In genomic region chr8:111537765-111538158, GRCm38 (mm10) we compare ENCODE assay signal across 8 mouse cellular contexts. TPM values are rescaled to one million over a fixed set of nuclear protein-coding genes. Genes with fewer than 3 reads are reported as not detected.
DNase-seq lines count a peak whose midpoint lies in the region; ATAC-seq and TF ChIP-seq lines count a peak whose summit lies in the region.

No protein-coding gene starts in this region.

- no peaks in the 10 kb centered on the region for H3K9me3 ChIP-seq in kidney, postnatal 0 days (replicated peaks; ENCODE audit: low read length)
- H3K9me3 ChIP-seq in hindbrain, embryonic 16.5 days (ENCODE audit: control insufficient read depth, low read length), result no peaks in the 10 kb centered on the region
- H3K9me3 ChIP-seq in midbrain, embryonic 16.5 days (replicated peaks; ENCODE audit: control insufficient read depth, low read length, poor library complexity, severe bottlenecking), result no peaks in the 10 kb centered on the region

- no peak for TF ChIP-seq CTCF in kidney, postnatal 0 days (IDR thresholded peaks at IDR 0.05; ENCODE audit: low read depth)

- peak overlapping the region; percentile 94; the same call in 1 of the 2 replicates for H3K9ac ChIP-seq in kidney, postnatal 0 days (ENCODE audit: low read depth, low read length)
- peak overlapping the region; percentile 98 for H3K9ac ChIP-seq in hindbrain, embryonic 16.5 days (ENCODE audit: low read depth, low read length)
- H3K9ac ChIP-seq in midbrain, embryonic 16.5 days (ENCODE audit: low read depth, low read length), result peak overlapping the region; percentile 97

- H3K4me2 ChIP-seq in kidney, postnatal 0 days (ENCODE audit: low read length), result peak overlapping the region; percentile 92
- H3K4me2 ChIP-seq in hindbrain, embryonic 16.5 days (ENCODE audit: low read length), result peak overlapping the region; percentile 93
- peak overlapping the region; percentile 92 for H3K4me2 ChIP-seq in midbrain, embryonic 16.5 days (ENCODE audit: low read length)

- 2% methylated on average over 8 of the region's 8 CpGs for WGBS in kidney, postnatal 0 days
- 2% methylated on average over 8 of the region's 8 CpGs for WGBS in hindbrain, embryonic 16.5 days
- 3% methylated on average over 8 of the region's 8 CpGs for WGBS in midbrain, embryonic 16.5 days

- peak overlapping the region; percentile 95 for H3K4me3 ChIP-seq in kidney, postnatal 0 days (replicated peaks; ENCODE audit: low read depth, low read length)
- H3K4me3 ChIP-seq in brown adipose tissue, adult 24 weeks (ENCODE audit: insufficient read depth, low read depth, low read length), result peak overlapping the region; percentile 98
- peak overlapping the region; percentile 95 for H3K4me3 ChIP-seq in hindbrain, embryonic 16.5 days (ENCODE audit: low read length)
- peak overlapping the region; percentile 99 for H3K4me3 ChIP-seq in midbrain, embryonic 16.5 days (ENCODE audit: low read depth, low read length)

- DNase-seq in kidney, postnatal 0 days (ENCODE audit: low spot score), result no peak
- DNase-seq in kidney, postnatal 14 days, result no peak
- DNase-seq in urinary bladder, postnatal 36 days (ENCODE audit: low spot score in 2 of 2), result no peak
- DNase-seq in urinary bladder, adult 18-20 months (ENCODE audit: low spot score in 2 of 2), result no peak

- no peak for ATAC-seq in kidney, postnatal 0 days (replicated peaks; ENCODE audit: low FRiP score, low read depth)
- ATAC-seq in hindbrain, embryonic 16.5 days, result no peak; the same call in 1 of the 2 replicates
- no peak for ATAC-seq in midbrain, embryonic 16.5 days
- no peak for ATAC-seq in monocyte, adult 5-6 weeks (replicated peaks; ENCODE audit: insufficient number of reproducible peaks, low FRiP score, low TSS enrichment, poor library complexity, severe bottlenecking)

- no peaks in the 10 kb centered on the region for H3K27me3 ChIP-seq in kidney, postnatal 0 days (ENCODE audit: insufficient read depth, low read length)
- no peaks in the 10 kb centered on the region for H3K27me3 ChIP-seq in hindbrain, embryonic 16.5 days (replicated peaks; ENCODE audit: control insufficient read depth, insufficient read depth, low read length)
- H3K27me3 ChIP-seq in midbrain, embryonic 16.5 days (ENCODE audit: control insufficient read depth, insufficient read depth, low read depth, low read length), result no peaks in the 10 kb centered on the region

- H3K27ac ChIP-seq in kidney, postnatal 0 days, result no peak overlapping the region
- peak overlapping the region; percentile 89 for H3K27ac ChIP-seq in brown adipose tissue, adult 24 weeks (replicated peaks; ENCODE audit: low read depth, low read length)
- peak overlapping the region; percentile 95 for H3K27ac ChIP-seq in hindbrain, embryonic 16.5 days (ENCODE audit: low read depth, low read length)
- H3K27ac ChIP-seq in midbrain, embryonic 16.5 days (ENCODE audit: low read length), result peak overlapping the region; percentile 96

- H3K36me3 ChIP-seq in kidney, postnatal 0 days (ENCODE audit: insufficient read depth, low read length), result no peaks in the 10 kb centered on the region
- no peaks in the 10 kb centered on the region for H3K36me3 ChIP-seq in hindbrain, embryonic 16.5 days (ENCODE audit: control insufficient read depth, insufficient read depth, low read length)
- no peaks in the 10 kb centered on the region for H3K36me3 ChIP-seq in midbrain, embryonic 16.5 days (ENCODE audit: control insufficient read depth, insufficient read depth, low read length)

- peaks cover 6% of the 10 kb centered on the region for H3K4me1 ChIP-seq in kidney, postnatal 0 days (replicated peaks; ENCODE audit: insufficient read depth, low read length)
- H3K4me1 ChIP-seq in brown adipose tissue, adult 24 weeks (ENCODE audit: control insufficient read depth, insufficient read depth, insufficient read length, low read length), result peaks cover 13% of the 10 kb centered on the region
- peaks cover 42% of the 10 kb centered on the region for H3K4me1 ChIP-seq in hindbrain, embryonic 16.5 days (ENCODE audit: control insufficient read depth, insufficient read depth, low read depth, low read length)
- H3K4me1 ChIP-seq in midbrain, embryonic 16.5 days (ENCODE audit: control insufficient read depth, insufficient read depth, low read length), result peaks cover 41% of the 10 kb centered on the region

RNA-seq across cellular contexts. Expression of gene Znrf1, which starts 1.9 kb away (rescaled TPM):
- 17.9 and 22.5 TPM in 2 replicates for polyA plus RNA-seq in kidney, postnatal 0 days (2015; fragmentation: Nextera tagmentation; extraction: Ambion mirVana)
- polyA plus RNA-seq in brown adipose tissue, adult 24 weeks (2012; ENCODE audit: insufficient read depth, insufficient read length, missing spikeins), result 17.6 and 24.9 TPM in 2 replicates
- polyA plus RNA-seq in hindbrain, embryonic 16.5 days (2015; fragmentation: Nextera tagmentation; extraction: Ambion mirVana), result 65.7 and 69.1 TPM in 2 replicates
- polyA plus RNA-seq in midbrain, embryonic 16.5 days (2015; fragmentation: Nextera tagmentation; extraction: Ambion mirVana), result 73.2 and 73.4 TPM in 2 replicates
- 25.0 to 32.6 TPM (median 27.0 TPM) in 3 replicates for total RNA-seq in monocyte, adult 5-6 weeks (2017)

RNA-seq across cellular contexts. Expression of gene Wdr59, which starts 15.9 kb away (rescaled TPM):
- 3.2 TPM in 2 replicates for polyA plus RNA-seq in kidney, postnatal 0 days (2015; fragmentation: Nextera tagmentation; extraction: Ambion mirVana)
- 4.5 and 4.6 TPM in 2 replicates for polyA plus RNA-seq in brown adipose tissue, adult 24 weeks (2012; ENCODE audit: insufficient read depth, insufficient read length, missing spikeins)
- 7.6 and 9.3 TPM in 2 replicates for polyA plus RNA-seq in hindbrain, embryonic 16.5 days (2015; fragmentation: Nextera tagmentation; extraction: Ambion mirVana)
- polyA plus RNA-seq in midbrain, embryonic 16.5 days (2015; fragmentation: Nextera tagmentation; extraction: Ambion mirVana), result 8.0 and 9.1 TPM in 2 replicates
- 2.0 to 3.9 TPM (median 2.7 TPM) in 3 replicates for total RNA-seq in monocyte, adult 5-6 weeks (2017)
